Mouse (Mus musculus): ENCODE results near the gene Hba-a2. TPM values are rescaled to one million over a fixed set of nuclear protein-coding genes. Genes with fewer than 3 reads are reported as not detected.
A peak's percentile ranks its signal among the peaks of the same experiment; 100 is the strongest.
"Not testable (repeated sequence)": the region's sequence is repeated elsewhere in the genome, so short reads cannot be mapped to it uniquely, and the experiment has no call there.

Hba-a2 gene
- polyA plus RNA-seq, 1 experiment from 2014 or later = 67,294 TPM

GRCm38 (mm10) chr11:32298532-32298918 is 2.2 kb downstream of the Hba-a2 start:
- Histone ChIP-seq H3K9me3 (no peaks in the 10 kb centered on the region), H3K27me3 (replicated peaks) (peaks cover 53% of the 10 kb centered on the region), H3K4me1 (no peaks in the 10 kb centered on the region), H3K9ac (no peak overlapping the region), H3K27ac (replicated peaks) (no peak overlapping the region; the same call in 1 of the 2 replicates), H3K4me3 (peak overlapping the region; percentile 29), H3K4me2 (peak overlapping the region; percentile 20; the same call in 1 of the 2 replicates), H3K36me3 (no peaks in the 10 kb centered on the region)
- no peak for ATAC-seq (ENCODE audit: extremely low read depth, insufficient number of reproducible peaks, low FRiP score, low TSS enrichment)
- WGBS = 89% methylated on average over 2 of the region's 2 CpGs

GRCm38 (mm10) chr11:32299865-32300264 is 3.6 kb downstream of the Hba-a2 start, which contains the start of gene Hbq1a:
Gene Hbq1a (plus strand): TSS chr11:32300069.
- not testable (repeated sequence) for H3K9ac ChIP-seq; H3K9me3 ChIP-seq; ATAC-seq (ENCODE audit: extremely low read depth, insufficient number of reproducible peaks, low FRiP score, low TSS enrichment); H3K27ac ChIP-seq (replicated peaks); H3K36me3 ChIP-seq; H3K4me1 ChIP-seq
- Histone ChIP-seq H3K4me2 (peak within 1 kb of the TSS; percentile 59), H3K4me3 (peak within 1 kb of the TSS; percentile 34), H3K27me3 (replicated peaks) (peaks cover 49% of the 10 kb centered on the region)
- 4% methylated on average over 16 of the region's 16 CpGs for WGBS

DNA sequence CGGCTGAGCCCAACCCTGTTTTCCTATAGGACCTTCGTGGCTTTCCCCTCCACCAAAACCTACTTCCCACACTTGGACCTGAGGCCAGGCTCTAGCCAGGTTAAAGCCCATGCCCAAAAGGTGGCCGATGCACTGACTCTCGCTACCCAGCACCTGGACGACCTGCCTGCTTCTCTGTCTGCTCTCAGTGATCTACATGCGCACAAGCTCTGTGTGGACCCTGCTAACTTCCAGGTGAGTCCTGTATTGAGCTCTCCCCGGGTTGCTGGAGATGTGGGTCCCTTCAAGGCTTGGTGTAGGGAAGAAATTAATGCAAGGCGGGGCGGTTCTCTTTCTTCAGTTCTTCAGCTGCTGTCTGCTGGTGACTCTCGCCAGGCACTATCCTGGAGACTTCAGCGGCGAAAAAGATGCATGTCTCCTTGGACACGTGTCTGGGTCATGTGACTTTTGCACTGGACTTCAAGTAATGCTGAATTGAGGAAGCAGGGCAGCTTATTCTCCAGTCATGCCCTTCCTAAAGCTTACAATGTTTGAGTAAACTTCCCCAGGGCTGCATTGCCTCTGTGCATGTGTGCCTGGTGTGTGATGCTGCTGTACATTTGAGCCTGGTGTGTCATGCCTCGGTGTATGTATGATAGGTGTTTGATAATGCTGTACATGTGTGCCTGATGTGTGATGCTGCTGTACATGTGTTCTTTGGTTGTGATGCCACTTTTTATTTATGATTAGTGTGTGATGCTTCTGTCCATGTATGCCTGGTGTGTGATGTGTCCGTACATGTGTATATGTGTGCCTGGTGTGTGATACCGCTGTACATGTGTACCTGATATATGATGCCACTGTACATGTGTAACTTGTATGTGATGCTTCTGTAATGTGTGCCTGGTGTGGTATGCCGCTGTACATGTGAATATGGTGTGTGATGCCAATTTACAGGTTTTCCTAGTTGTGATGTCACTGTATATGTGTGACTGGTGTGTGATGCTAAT is 4.3 kb downstream of the Hba-a2 start:
- Histone ChIP-seq H3K4me1 (no peaks in the 10 kb centered on the region), H3K27me3 (replicated peaks) (peaks cover 42% of the 10 kb centered on the region), H3K36me3 (no peaks in the 10 kb centered on the region), H3K9ac (no peak overlapping the region), H3K4me3 (peak overlapping the region; percentile 34), H3K9me3 (no peaks in the 10 kb centered on the region), H3K4me2 (peak overlapping the region; percentile 59), H3K27ac (replicated peaks) (no peak overlapping the region)
- ATAC-seq (ENCODE audit: extremely low read depth, insufficient number of reproducible peaks, low FRiP score, low TSS enrichment) = no peak
- 47% methylated on average over 16 of the region's 17 CpGs for WGBS

GRCm38 (mm10) chr11:32301506-32301905 is 5.2 kb downstream of the Hba-a2 start:
- Histone ChIP-seq H3K9me3 (no peaks in the 10 kb centered on the region), H3K36me3 (no peaks in the 10 kb centered on the region), H3K4me1 (no peaks in the 10 kb centered on the region), H3K27ac (replicated peaks) (no peak overlapping the region), H3K27me3 (replicated peaks) (peaks cover 42% of the 10 kb centered on the region), H3K4me2 (peak overlapping the region; percentile 59; the same call in 1 of the 2 replicates), H3K4me3 (no peak overlapping the region), H3K9ac (no peak overlapping the region)
- ATAC-seq (ENCODE audit: extremely low read depth, insufficient number of reproducible peaks, low FRiP score, low TSS enrichment) = no peak
- WGBS = 68% methylated on average over 1 of the region's 1 CpGs

DNA sequence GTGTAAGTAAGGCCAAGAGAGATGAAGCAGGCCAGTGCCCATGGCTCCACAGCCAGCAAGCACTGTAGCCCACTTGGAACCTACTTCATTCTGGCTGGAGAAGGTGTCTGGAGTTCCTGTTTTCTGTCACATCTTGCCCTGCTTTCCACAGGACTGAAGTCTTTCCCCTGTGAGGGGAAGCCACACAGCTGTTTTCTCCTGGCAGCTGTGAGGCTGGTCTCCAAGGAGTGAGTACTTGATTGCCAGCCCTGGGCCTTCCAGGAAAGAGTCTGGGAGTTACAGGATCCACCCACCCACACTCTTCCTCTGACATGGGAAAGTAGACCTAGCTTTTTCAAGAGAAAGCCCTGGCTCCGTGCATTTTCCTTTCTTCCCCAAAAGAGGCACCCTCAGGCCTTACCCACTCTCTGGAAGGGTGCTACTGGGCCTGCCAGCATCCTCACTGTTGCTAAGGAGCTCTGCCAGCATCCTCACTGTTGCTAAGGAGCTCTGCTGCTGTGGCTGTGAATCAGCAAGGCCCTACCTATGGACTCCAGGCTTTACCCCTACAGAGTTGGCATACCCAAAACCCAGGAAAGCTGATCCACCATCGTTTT is 6.6 kb downstream of the Hba-a2 start:
- H3K4me2 ChIP-seq = no peak overlapping the region
- no peak overlapping the region for H3K27ac ChIP-seq (replicated peaks)
- no peaks in the 10 kb centered on the region for H3K9me3 ChIP-seq
- no peaks in the 10 kb centered on the region for H3K4me1 ChIP-seq
- peaks cover 42% of the 10 kb centered on the region for H3K27me3 ChIP-seq (replicated peaks)
- ATAC-seq (ENCODE audit: extremely low read depth, insufficient number of reproducible peaks, low FRiP score, low TSS enrichment) = no peak
- H3K9ac ChIP-seq = no peak overlapping the region
- H3K36me3 ChIP-seq = no peaks in the 10 kb centered on the region
- 33% methylated on average over 2 of the region's 2 CpGs for WGBS
- H3K4me3 ChIP-seq = no peak overlapping the region

GRCm38 (mm10) chr11:32303455-32303854 is 7.2 kb downstream of the Hba-a2 start:
- 70% methylated on average over 1 of the region's 1 CpGs for WGBS
- no peak overlapping the region for H3K27ac ChIP-seq (replicated peaks)
- H3K9me3 ChIP-seq = no peaks in the 10 kb centered on the region
- H3K27me3 ChIP-seq (replicated peaks) = peaks cover 42% of the 10 kb centered on the region
- no peak overlapping the region for H3K4me3 ChIP-seq
- ATAC-seq (ENCODE audit: extremely low read depth, insufficient number of reproducible peaks, low FRiP score, low TSS enrichment) = no peak
- H3K4me1 ChIP-seq = no peaks in the 10 kb centered on the region
- no peak overlapping the region for H3K4me2 ChIP-seq
- H3K36me3 ChIP-seq = no peaks in the 10 kb centered on the region
- no peak overlapping the region for H3K9ac ChIP-seq

DNA sequence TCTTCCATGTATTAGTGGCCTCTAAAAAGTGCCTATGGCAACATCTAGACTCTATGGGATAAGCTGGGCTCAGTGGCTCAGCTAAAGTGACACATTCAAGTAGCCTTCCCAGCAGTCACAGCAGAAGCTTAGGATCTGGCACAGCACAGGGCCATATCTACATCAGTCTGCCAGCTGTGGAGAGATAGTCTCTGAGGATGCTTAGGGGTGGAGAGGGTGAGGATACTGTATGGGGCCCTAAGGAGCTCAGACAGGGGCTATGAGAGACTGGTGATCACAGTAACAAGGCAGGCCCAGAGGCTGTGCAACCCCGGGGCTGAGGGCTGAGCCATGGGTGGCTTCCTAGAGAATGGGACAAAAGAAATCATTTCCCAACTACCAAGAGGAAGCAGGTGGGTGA is 10.7 kb downstream of the Hba-a2 start:
- Histone ChIP-seq H3K9me3 (no peaks in the 10 kb centered on the region), H3K9ac (no peak overlapping the region), H3K4me3 (no peak overlapping the region), H3K36me3 (no peaks in the 10 kb centered on the region), H3K4me2 (no peak overlapping the region), H3K27me3 (replicated peaks) (peaks cover 31% of the 10 kb centered on the region), H3K27ac (replicated peaks) (no peak overlapping the region), H3K4me1 (0 out of 2 replicates have a peak, but pooled peaks cover 7% of the 10 kb centered on the region)
- ATAC-seq (ENCODE audit: extremely low read depth, insufficient number of reproducible peaks, low FRiP score, low TSS enrichment) = no peak
- 65% methylated on average over 1 of the region's 1 CpGs for WGBS

DNA sequence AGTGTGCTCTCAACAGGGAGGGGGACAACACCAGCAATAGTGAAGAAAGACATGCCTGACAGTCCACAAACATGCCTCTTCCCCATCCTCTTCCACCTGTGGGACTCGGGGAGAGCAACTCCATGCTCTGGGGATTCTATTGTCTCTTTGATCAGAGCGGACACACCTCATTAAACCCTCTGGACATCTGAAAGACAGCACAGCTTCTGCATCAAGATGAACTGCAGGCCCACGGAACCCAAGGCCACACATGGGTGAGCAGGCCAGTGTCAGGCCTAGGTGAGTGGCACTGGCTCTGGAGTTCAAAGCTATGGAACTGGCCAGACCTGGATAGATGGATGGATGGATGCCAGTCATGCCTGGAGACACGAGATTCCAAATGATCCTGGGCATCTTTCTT is 13.2 kb downstream of the Hba-a2 start:
- Histone ChIP-seq H3K4me3 (no peak overlapping the region), H3K9ac (no peak overlapping the region), H3K9me3 (no peaks in the 10 kb centered on the region), H3K27ac (replicated peaks) (no peak overlapping the region), H3K4me2 (no peak overlapping the region), H3K36me3 (no peaks in the 10 kb centered on the region), H3K27me3 (replicated peaks) (peaks cover 8% of the 10 kb centered on the region; the same call in 1 of the 2 replicates), H3K4me1 (0 out of 2 replicates have a peak, but pooled peaks cover 7% of the 10 kb centered on the region)
- ATAC-seq (ENCODE audit: extremely low read depth, insufficient number of reproducible peaks, low FRiP score, low TSS enrichment) = no peak
- WGBS = 55% methylated on average over 4 of the region's 4 CpGs

DNA sequence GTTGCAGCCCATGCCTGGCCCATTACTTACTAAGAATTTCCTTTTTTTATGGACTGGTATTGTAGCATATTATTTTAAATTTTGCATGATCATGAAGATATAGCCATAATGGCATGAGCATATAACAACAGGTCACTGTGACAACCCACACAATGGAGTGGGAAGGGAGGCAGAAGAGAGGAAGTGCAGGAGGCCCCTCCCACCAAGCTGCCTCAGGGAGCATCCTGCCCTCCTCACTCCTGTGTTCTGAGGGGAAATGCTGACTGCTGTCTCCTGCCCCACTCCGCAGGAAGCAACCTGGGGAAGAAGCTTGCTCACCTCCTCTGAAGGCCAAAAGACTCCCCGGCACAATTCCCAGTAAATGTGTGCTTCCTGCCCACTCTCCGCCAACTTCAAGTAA is 13.6 kb downstream of the Hba-a2 start:
- H3K9me3 ChIP-seq = no peaks in the 10 kb centered on the region

DNA sequence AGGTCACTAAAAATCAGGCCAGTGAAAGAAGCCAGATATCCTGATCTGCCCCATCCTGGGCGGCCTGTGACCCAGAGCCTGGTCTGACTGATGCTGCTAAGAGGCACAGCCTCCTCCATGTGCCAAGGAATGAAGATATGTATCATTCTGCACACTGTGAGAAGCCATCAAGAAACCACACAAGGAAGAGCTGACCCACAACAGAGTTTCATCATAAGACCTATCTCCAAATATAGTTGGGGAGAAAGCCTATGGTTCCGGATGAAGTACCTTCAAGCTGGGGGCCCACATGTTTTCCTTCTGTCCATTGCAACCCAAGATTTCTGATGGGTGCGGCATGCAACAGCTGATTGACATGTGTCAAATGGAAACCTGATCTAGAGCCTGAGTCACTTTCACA is 19.7 kb downstream of the Hba-a2 start:
- no peaks in the 10 kb centered on the region for H3K4me1 ChIP-seq
- H3K9me3 ChIP-seq = no peaks in the 10 kb centered on the region
- WGBS = 72% methylated on average over 3 of the region's 3 CpGs
- ATAC-seq (ENCODE audit: extremely low read depth, insufficient number of reproducible peaks, low FRiP score, low TSS enrichment) = no peak
- no peak overlapping the region for H3K4me2 ChIP-seq
- no peak overlapping the region for H3K27ac ChIP-seq (replicated peaks)
- H3K36me3 ChIP-seq = no peaks in the 10 kb centered on the region
- peaks cover 23% of the 10 kb centered on the region; the same call in 1 of the 2 replicates for H3K27me3 ChIP-seq (replicated peaks)
- H3K9ac ChIP-seq = no peak overlapping the region
- no peak overlapping the region for H3K4me3 ChIP-seq

More for the DNA sequence above, 13.6 kb downstream of the Hba-a2 start:
- no peak overlapping the region for H3K4me3 ChIP-seq
- 0 out of 2 replicates have a peak, but pooled peaks cover 7% of the 10 kb centered on the region for H3K4me1 ChIP-seq
- no peak for ATAC-seq (ENCODE audit: extremely low read depth, insufficient number of reproducible peaks, low FRiP score, low TSS enrichment)
- no peak overlapping the region for H3K4me2 ChIP-seq
- no peak overlapping the region for H3K9ac ChIP-seq
- WGBS = 62% methylated on average over 3 of the region's 3 CpGs
- peaks cover 8% of the 10 kb centered on the region; the same call in 1 of the 2 replicates for H3K27me3 ChIP-seq (replicated peaks)
- no peak overlapping the region for H3K27ac ChIP-seq (replicated peaks)
- H3K36me3 ChIP-seq = no peaks in the 10 kb centered on the region

DNA sequence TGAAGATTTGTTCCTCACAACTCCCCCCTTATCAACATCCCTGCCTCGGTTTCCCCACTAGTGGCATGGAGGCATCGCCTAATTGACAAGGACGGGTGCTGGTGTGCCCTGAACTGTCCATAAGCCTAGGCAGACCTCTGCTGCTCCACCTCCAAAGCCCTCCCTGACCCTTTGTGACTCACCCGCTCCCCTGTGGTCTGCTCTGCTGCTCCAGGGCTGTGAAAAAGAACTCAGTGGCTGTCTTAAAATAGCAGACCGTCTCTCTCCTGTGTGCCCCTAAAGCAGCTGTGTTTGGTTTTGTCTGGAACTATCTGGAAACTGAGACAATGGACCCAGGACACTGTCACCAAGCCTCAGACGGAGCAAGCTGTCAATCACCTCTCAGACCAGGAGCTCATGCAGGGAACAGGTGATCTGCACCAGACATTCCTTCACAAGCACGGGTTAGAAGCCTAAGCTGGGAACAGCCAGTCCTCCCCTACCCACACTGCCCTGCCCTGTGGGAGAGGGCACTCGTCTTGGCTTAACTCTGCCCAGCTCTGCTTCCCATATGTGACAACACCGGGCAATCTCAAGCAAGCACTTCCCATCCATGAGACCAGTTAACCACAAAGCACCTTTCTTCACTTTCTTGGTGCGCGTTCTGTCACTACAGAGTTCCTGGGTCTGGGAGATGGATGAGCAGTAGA is 24.4 kb downstream of the Hba-a2 start:
- no peaks in the 10 kb centered on the region for H3K36me3 ChIP-seq
- no peaks in the 10 kb centered on the region for H3K9me3 ChIP-seq
- 50% methylated on average over 11 of the region's 11 CpGs for WGBS
- peaks cover 13% of the 10 kb centered on the region; the same call in 1 of the 2 replicates for H3K27me3 ChIP-seq (replicated peaks)
- H3K9ac ChIP-seq = no peak overlapping the region
- ATAC-seq (ENCODE audit: extremely low read depth, insufficient number of reproducible peaks, low FRiP score, low TSS enrichment) = no peak
- H3K4me2 ChIP-seq = no peak overlapping the region
- H3K27ac ChIP-seq (replicated peaks) = no peak overlapping the region
- 0 out of 2 replicates have a peak, but pooled peaks cover 4% of the 10 kb centered on the region for H3K4me1 ChIP-seq
- H3K4me3 ChIP-seq = no peak overlapping the region

Measured in heart, embryonic 13.5 days (tissue).